Mouse (Mus musculus): ENCODE data around the gene Gm28051. TPM values are rescaled to one million over a fixed set of nuclear protein-coding genes. Genes with fewer than 3 reads are reported as not detected.

The Gm28051 gene
- polyA plus RNA-seq, 1 experiment from 2014 or later, result not detected

DNA sequence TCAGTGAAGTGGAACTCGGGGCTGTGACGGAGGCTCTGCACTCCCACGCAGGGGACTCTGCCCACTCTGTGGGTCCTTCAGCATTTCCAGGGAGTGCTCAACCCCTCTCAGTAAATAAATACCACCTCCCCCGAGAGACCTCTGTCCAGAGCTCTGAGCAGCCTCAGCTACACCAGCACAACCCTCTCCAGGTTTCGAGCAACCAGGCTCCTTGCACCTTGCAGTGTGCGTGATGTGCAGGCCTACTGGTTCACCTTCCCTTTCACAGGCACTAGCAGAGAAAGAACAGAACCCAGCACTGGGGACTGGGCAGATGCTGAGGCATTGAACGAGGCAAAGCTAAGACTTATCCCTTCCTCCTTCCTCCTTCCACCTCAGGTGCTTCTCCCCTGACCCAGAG lies 60.2 kb downstream of the Gm28051 start:
- 71% methylated on average over 7 of the region's 7 CpGs for WGBS
- Histone ChIP-seq H3K27ac (no peak overlapping the region; the same call in 1 of the 2 replicates), H3K9me3 (no peaks in the 10 kb centered on the region), H3K27me3 (no peaks in the 10 kb centered on the region), H3K9ac (replicated peaks) (no peak overlapping the region), H3K4me3 (replicated peaks) (no peak overlapping the region), H3K4me1 (replicated peaks) (peaks cover 43% of the 10 kb centered on the region), H3K4me2 (no peak overlapping the region), H3K36me3 (no peaks in the 10 kb centered on the region)
- no peak for ATAC-seq (ENCODE audit: insufficient number of reproducible peaks, insufficient read depth, low FRiP score, low TSS enrichment, low read depth)

- Histone ChIP-seq H3K9me3 (no peaks in the 10 kb centered on the region), H3K9ac (replicated peaks) (no peak overlapping the region), H3K4me2 (no peak overlapping the region), H3K27me3 (no peaks in the 10 kb centered on the region), H3K4me1 (replicated peaks) (peaks cover 39% of the 10 kb centered on the region), H3K4me3 (replicated peaks) (no peak overlapping the region), H3K27ac (no peak overlapping the region), H3K36me3 (no peaks in the 10 kb centered on the region)
- WGBS, result 90% methylated on average over 14 of the region's 14 CpGs
- ATAC-seq (ENCODE audit: insufficient number of reproducible peaks, insufficient read depth, low FRiP score, low TSS enrichment, low read depth), result no peak
These were observed 60.8 kb downstream of the Gm28051 start for GRCm38 (mm10) chr12:102696635-102697354.

GRCm38 (mm10) chr12:102695369-102696239 lies 62.0 kb downstream of the Gm28051 start:
- peaks cover 39% of the 10 kb centered on the region for H3K4me1 ChIP-seq (replicated peaks)
- no peak overlapping the region for H3K4me2 ChIP-seq
- H3K27me3 ChIP-seq, result no peaks in the 10 kb centered on the region
- H3K4me3 ChIP-seq (replicated peaks), result no peak overlapping the region
- no peak for ATAC-seq (ENCODE audit: insufficient number of reproducible peaks, insufficient read depth, low FRiP score, low TSS enrichment, low read depth)
- 71% methylated on average over 18 of the region's 18 CpGs for WGBS
- H3K9me3 ChIP-seq, result no peaks in the 10 kb centered on the region
- H3K9ac ChIP-seq (replicated peaks), result no peak overlapping the region
- H3K27ac ChIP-seq, result no peak overlapping the region
- no peaks in the 10 kb centered on the region for H3K36me3 ChIP-seq

DNA sequence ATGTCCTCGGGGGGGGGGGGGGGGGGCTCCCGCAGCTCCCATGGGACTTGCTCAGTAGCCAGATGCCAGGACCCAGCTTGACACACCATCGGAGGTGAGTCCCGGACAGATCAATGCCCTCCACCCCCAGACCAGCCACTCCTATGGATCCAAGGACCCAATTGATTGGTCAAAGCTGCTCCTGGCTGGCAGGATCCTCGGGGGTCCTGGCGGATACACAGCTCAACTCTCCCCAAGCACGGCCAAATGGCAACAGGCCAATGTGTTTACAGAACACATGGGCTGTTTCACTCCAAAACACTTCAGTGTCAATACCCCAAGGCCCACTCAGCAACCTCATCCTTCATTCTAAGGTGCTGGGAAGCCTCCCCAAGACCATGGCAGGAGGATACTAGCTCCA lies 65.8 kb downstream of the Gm28051 start:
- Histone ChIP-seq H3K4me1 (replicated peaks) (0 out of 2 replicates have a peak, but pooled peaks cover 2% of the 10 kb centered on the region), H3K36me3 (no peaks in the 10 kb centered on the region), H3K9me3 (no peaks in the 10 kb centered on the region), H3K9ac (replicated peaks) (no peak overlapping the region), H3K4me2 (no peak overlapping the region), H3K27me3 (no peaks in the 10 kb centered on the region), H3K27ac (no peak overlapping the region), H3K4me3 (replicated peaks) (no peak overlapping the region)
- WGBS, result 65% methylated on average over 5 of the region's 7 CpGs
- no peak for ATAC-seq (ENCODE audit: insufficient number of reproducible peaks, insufficient read depth, low FRiP score, low TSS enrichment, low read depth)

DNA sequence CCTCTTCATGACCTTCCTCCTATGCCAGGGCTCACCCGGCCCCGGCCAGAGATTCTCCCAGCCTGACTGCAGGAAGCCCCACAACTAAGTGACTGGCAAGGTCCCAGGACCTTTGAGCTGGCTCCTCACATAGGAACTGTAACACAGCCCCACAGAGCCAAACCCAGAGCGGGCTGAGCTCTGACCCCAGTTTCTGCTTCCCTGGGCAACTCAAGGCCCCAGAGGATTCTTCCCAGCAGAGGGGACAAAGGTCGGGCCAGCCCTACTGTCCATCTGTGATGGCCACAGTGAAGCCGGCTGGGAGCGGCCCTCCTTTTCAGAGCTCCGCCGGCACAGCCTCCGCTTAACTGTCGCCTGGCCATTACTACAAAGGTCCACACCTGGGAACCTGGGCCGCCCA lies 66.4 kb downstream of the Gm28051 start:
- 67% methylated on average over 11 of the region's 11 CpGs for WGBS
- Histone ChIP-seq H3K27me3 (no peaks in the 10 kb centered on the region), H3K36me3 (no peaks in the 10 kb centered on the region), H3K4me3 (replicated peaks) (no peak overlapping the region), H3K9me3 (no peaks in the 10 kb centered on the region), H3K4me1 (replicated peaks) (0 out of 2 replicates have a peak, but pooled peaks cover 2% of the 10 kb centered on the region), H3K4me2 (no peak overlapping the region), H3K27ac (no peak overlapping the region), H3K9ac (replicated peaks) (0 out of 2 replicates have a peak overlapping the region, but pooled peaks have one; percentile 4)
- no peak for ATAC-seq (ENCODE audit: insufficient number of reproducible peaks, insufficient read depth, low FRiP score, low TSS enrichment, low read depth)

DNA sequence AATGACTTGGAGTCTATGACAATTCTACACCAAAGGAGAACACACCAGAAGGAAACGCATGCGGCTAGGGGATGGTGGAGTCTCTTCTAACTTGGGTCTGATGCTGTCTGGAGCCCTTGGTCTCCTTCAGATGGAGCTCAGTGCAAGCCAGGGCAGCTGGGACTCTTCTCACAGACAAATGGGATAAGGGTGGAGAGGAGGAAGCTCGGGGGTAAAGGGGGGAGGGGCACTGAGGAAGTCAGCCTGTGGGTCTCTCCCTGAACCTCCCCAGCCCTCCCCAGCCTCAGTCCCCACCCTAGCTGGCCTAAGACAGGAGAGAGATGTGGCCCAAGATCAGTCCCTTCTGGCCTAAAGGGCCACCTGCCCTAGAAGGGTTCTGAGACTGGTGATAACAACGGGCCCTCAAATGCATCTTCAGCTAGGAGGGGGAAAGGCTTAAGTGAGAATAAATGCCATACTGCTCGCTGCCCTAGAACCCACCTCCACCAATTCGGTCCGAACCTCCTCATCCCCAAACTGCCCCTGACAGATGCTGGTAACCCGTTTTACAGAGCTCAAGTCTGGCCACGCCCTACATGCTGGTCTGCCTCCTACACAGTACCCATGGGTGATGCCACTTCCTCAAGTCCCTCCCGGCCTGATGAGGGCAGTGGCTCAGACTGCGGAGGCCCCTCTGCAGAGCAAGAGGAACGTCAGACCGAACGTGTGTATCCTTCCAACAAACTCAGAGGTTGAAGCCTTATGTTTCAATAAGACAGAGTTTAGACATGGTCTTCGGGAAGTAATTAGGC lies 67.6 kb downstream of the Gm28051 start:
- H3K27ac ChIP-seq, result no peak overlapping the region

DNA sequence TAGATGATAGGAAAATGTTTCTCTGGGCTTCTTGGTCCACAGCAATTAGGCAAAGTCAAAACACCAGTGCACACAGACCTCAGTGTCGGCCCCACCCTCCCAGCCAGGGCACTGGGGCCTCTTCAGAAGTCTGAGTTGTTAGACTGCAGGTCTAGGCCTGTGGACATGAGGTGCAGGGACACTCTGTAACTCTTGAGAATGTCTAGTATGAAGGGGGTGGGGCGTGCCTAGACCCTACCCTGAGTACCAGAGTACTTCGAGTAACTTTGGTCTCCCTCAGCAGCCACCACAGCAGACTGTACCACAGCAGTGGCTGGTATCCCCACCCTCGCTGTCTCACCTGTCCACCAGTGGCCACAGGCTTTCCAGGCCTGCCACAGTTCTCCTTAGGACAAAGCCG lies 71.2 kb downstream of the Gm28051 start:
- Histone ChIP-seq H3K4me3 (replicated peaks) (no peak overlapping the region), H3K4me2 (no peak overlapping the region), H3K27ac (no peak overlapping the region), H3K9me3 (no peaks in the 10 kb centered on the region), H3K36me3 (no peaks in the 10 kb centered on the region), H3K27me3 (no peaks in the 10 kb centered on the region), H3K9ac (replicated peaks) (no peak overlapping the region), H3K4me1 (replicated peaks) (peaks cover 11% of the 10 kb centered on the region)
- ATAC-seq (ENCODE audit: insufficient number of reproducible peaks, insufficient read depth, low FRiP score, low TSS enrichment, low read depth), result no peak
- WGBS, result 86% methylated on average over 5 of the region's 5 CpGs

More for the DNA sequence above, 67.6 kb downstream of the Gm28051 start:
- WGBS, result 83% methylated on average over 15 of the region's 15 CpGs
- Histone ChIP-seq H3K27me3 (no peaks in the 10 kb centered on the region), H3K4me3 (replicated peaks) (no peak overlapping the region), H3K9me3 (no peaks in the 10 kb centered on the region), H3K4me2 (no peak overlapping the region), H3K9ac (replicated peaks) (no peak overlapping the region), H3K36me3 (no peaks in the 10 kb centered on the region), H3K4me1 (replicated peaks) (peaks cover 5% of the 10 kb centered on the region)
- no peak for ATAC-seq (ENCODE audit: insufficient number of reproducible peaks, insufficient read depth, low FRiP score, low TSS enrichment, low read depth)

GRCm38 (mm10) chr12:102685523-102685931 lies 72.0 kb downstream of the Gm28051 start:
- Histone ChIP-seq H3K27me3 (no peaks in the 10 kb centered on the region), H3K9me3 (no peaks in the 10 kb centered on the region), H3K4me3 (replicated peaks) (no peak overlapping the region), H3K4me2 (no peak overlapping the region), H3K27ac (no peak overlapping the region), H3K9ac (replicated peaks) (no peak overlapping the region), H3K36me3 (no peaks in the 10 kb centered on the region), H3K4me1 (replicated peaks) (peaks cover 11% of the 10 kb centered on the region)
- no peak for ATAC-seq (ENCODE audit: insufficient number of reproducible peaks, insufficient read depth, low FRiP score, low TSS enrichment, low read depth)
- 52% methylated on average over 9 of the region's 9 CpGs for WGBS

DNA sequence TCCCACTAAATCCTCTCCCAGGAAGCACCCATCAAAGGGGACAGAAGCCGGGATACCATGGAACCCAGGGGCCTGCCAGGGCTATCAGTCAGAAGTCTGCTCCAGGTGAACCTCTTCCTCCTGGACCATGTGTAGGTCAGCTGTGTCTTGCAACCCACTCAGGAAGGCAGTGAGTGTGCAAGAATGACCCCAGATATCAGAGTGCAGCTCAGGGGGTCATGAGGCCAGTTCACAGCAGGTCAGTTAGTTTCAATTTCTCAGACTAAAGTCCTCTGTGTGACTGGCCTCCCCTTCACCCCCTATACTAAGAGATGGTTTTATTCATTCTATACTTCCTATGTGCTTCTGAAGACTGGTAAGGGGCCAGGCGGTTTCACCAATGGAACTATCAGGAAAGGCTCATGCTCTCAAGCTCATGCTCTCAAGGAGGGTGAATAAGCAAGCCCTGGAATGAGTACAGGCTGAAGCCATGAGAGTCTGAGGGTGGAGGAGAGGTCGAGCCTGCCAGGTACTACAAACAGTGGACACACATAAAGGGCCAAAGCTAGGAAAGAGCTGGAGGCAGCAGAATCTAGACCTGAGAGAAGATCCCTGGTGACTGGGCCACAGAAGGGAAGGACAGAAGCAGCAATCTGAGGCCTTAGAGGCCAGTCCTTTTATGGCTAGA lies 72.7 kb downstream of the Gm28051 start:
- Histone ChIP-seq H3K4me2 (no peak overlapping the region), H3K9ac (replicated peaks) (no peak overlapping the region), H3K4me1 (replicated peaks) (peaks cover 11% of the 10 kb centered on the region), H3K4me3 (replicated peaks) (no peak overlapping the region), H3K27me3 (no peaks in the 10 kb centered on the region), H3K9me3 (no peaks in the 10 kb centered on the region), H3K27ac (no peak overlapping the region), H3K36me3 (no peaks in the 10 kb centered on the region)
- 78% methylated on average over 3 of the region's 3 CpGs for WGBS
- no peak for ATAC-seq (ENCODE audit: insufficient number of reproducible peaks, insufficient read depth, low FRiP score, low TSS enrichment, low read depth)

DNA sequence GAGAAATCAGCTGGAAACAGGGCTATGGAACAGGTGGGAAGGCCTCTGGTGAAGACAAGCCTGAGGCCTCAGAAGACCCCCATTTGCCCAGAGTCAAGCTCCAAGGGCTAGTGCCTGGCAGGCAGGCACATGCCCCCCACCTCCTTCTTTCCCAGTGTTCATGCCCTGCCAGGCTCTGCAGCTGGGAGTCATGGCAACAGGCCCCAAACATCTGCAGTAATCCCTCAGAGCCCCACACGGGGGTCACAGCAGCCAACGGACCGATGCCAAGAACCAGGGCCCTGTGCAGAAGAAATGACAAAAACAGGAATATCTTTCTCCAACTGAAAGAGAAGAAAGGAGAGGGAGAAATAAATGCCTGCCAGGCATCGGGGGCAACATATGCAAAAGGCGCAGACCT lies 73.6 kb downstream of the Gm28051 start:
- H3K4me3 ChIP-seq (replicated peaks), result no peak overlapping the region
- no peak overlapping the region for H3K27ac ChIP-seq

More for the DNA sequence above, 73.6 kb downstream of the Gm28051 start:
- H3K4me2 ChIP-seq, result no peak overlapping the region
- ATAC-seq (ENCODE audit: insufficient number of reproducible peaks, insufficient read depth, low FRiP score, low TSS enrichment, low read depth), result no peak
- H3K36me3 ChIP-seq, result no peaks in the 10 kb centered on the region
- no peaks in the 10 kb centered on the region for H3K9me3 ChIP-seq
- 83% methylated on average over 5 of the region's 5 CpGs for WGBS
- peaks cover 11% of the 10 kb centered on the region for H3K4me1 ChIP-seq (replicated peaks)
- H3K27me3 ChIP-seq, result no peaks in the 10 kb centered on the region
- H3K9ac ChIP-seq (replicated peaks), result no peak overlapping the region

All from limb, embryonic 12.5 days (tissue).